Mouse (Mus musculus): ENCODE measurements around the gene Dalrd3.

DNA sequence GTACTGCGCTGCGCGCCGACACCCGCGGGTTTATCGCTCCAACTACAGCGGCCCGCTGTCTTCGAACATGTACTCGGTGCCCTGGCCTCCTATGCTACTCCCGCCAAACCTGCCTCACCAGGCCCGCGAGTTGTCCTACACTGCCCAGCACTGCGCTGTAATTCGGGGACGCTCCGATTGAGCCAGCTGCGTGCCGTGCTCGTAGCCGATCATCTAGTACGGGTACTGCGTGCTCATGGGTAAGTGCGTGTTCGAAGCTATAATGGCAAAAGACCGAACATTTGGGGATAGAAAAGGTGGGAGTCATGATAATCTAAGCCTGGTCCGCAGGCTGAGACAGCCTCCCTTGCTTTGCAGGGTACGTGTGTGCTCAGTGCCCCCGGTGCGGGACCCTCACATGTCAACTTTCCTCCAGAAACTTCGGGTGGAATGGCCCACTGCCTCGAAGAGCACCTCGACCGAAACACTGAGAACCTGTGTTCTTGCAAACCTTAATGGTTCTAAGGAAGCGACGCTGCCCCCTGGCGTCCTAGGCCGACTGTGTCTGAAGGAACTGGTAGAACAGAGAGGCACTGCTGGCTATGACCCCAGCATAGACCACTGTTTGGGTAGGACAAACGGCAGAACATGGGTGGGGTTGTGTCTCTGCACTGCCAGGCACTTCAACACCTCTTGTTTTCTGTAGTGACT lies 666 bp downstream of the Dalrd3 start:
- peak; percentile 80 for TF ChIP-seq CTCF (IDR thresholded peaks at IDR 0.05; ENCODE audit: low read depth)
- TF ChIP-seq EP300 (optimal IDR thresholded peaks at IDR 0.05), result no peak
